Mouse (Mus musculus) C2C12 (cell line): ENCODE data around the gene Selenoh. TPM values are rescaled to one million over a fixed set of nuclear protein-coding genes. Genes with fewer than 3 reads are reported as not detected.

Source experiments
- H3K27me3 ChIP-seq: one replicate; pipeline ENCODE4 v1.6.1; 2011; ENCODE audit not compliant: control insufficient read depth, insufficient read depth, insufficient read length
- H3K36me3 ChIP-seq: one replicate; pipeline ENCODE4 v1.6.1; 2011; ENCODE audit not compliant: control insufficient read depth, insufficient read depth
- H3K4me3 ChIP-seq: one replicate; pipeline ENCODE4 v1.5.1; 2011; ENCODE audit warnings: mild to moderate bottlenecking, control low read depth; ENCODE audit not compliant: poor library complexity, insufficient read depth, severe bottlenecking
- H3K79me2 ChIP-seq: one replicate; pipeline ENCODE4 v1.6.1; 2011; ENCODE audit not compliant: control insufficient read depth, insufficient read depth
- H3K79me3 ChIP-seq: one replicate; pipeline ENCODE4 v1.6.1; 2011; ENCODE audit warnings: low read depth, control low read depth
- H3ac ChIP-seq: one replicate; pipeline ENCODE3; 2011; ENCODE audit warnings: low read depth; ENCODE audit not compliant: control insufficient read depth, insufficient read length
- CEBPB ChIP-seq: IDR thresholded peaks from one replicate; pipeline ENCODE4 v1.6.1; 2011; ENCODE audit warnings: low read depth, mild to moderate bottlenecking, control low read depth, moderate library complexity
- CTCF ChIP-seq: IDR thresholded peaks from one replicate; pipeline ENCODE4 v1.5.1; 2011; ENCODE audit not compliant: control insufficient read depth, insufficient read depth, insufficient read length
- FOSL1 ChIP-seq: IDR thresholded peaks from one replicate; pipeline ENCODE4 v1.8.0; 2011; ENCODE audit warnings: mild to moderate bottlenecking, low read length; ENCODE audit not compliant: poor library complexity, insufficient read depth, severe bottlenecking
- MAX ChIP-seq: IDR thresholded peaks from one replicate; pipeline ENCODE4 v1.6.1; 2011; ENCODE audit warnings: mild to moderate bottlenecking, control low read depth
- MYOD1 ChIP-seq: IDR thresholded peaks from one replicate; pipeline ENCODE4 v1.6.1; 2011; ENCODE audit warnings: low read depth; ENCODE audit not compliant: control insufficient read depth, insufficient read length
- MYOG ChIP-seq: IDR thresholded peaks from one replicate; pipeline ENCODE4 v1.6.1; 2011; ENCODE audit not compliant: control insufficient read depth, insufficient read length; ENCODE audit errors: extremely low read depth
- USF1 ChIP-seq: IDR thresholded peaks from one replicate; pipeline ENCODE4 v1.6.1; 2011; ENCODE audit warnings: low read depth, mild to moderate bottlenecking, control low read depth, moderate library complexity
- polyA plus RNA-seq: library from polyadenylated mRNA; unstranded; fragments of >200 nt; fragmentation: generic; extraction: Trizol; gene quantifications from one replicate; pipeline ENCODE4 v1.2.1, GENCODE M21; 2012; ENCODE audit warnings: missing spikeins

Gene Selenoh
- polyA plus RNA-seq, 1 experiment, result 355 TPM

GRCm38 (mm10) chr2:84695007-84695695 is 24.6 kb upstream of the Selenoh start:
- no peaks in the 10 kb centered on the region for H3K27me3 ChIP-seq
- no peaks in the 10 kb centered on the region for H3K79me2 ChIP-seq
- H3K4me3 ChIP-seq, result no peak overlapping the region
- TF ChIP-seq CEBPB, result no peak
- TF ChIP-seq MAX, result no peak
- no peak for TF ChIP-seq USF1
- no peak for TF ChIP-seq CTCF
- TF ChIP-seq MYOD1, result no peak
- H3K79me3 ChIP-seq, result no peaks in the 10 kb centered on the region
- H3ac ChIP-seq, result no peak overlapping the region
- peaks cover 83% of the 10 kb centered on the region for H3K36me3 ChIP-seq

GRCm38 (mm10) chr2:84690050-84690449 is 19.5 kb upstream of the Selenoh start:
- H3K27me3 ChIP-seq, result no peaks in the 10 kb centered on the region
- H3K79me2 ChIP-seq, result no peaks in the 10 kb centered on the region
- peaks cover 95% of the 10 kb centered on the region for H3K36me3 ChIP-seq
- H3ac ChIP-seq, result no peak overlapping the region
- no peak overlapping the region for H3K4me3 ChIP-seq
- no peaks in the 10 kb centered on the region for H3K79me3 ChIP-seq
- no peak for TF ChIP-seq MAX

GRCm38 (mm10) chr2:84688080-84688844 is 17.7 kb upstream of the Selenoh start:
- TF ChIP-seq MYOG (no peak), CEBPB (no peak), CTCF (no peak), MYOD1 (no peak), USF1 (no peak), MAX (no peak), FOSL1 (no peak)
- Histone ChIP-seq H3K79me2 (no peaks in the 10 kb centered on the region), H3K36me3 (peaks cover 81% of the 10 kb centered on the region)

GRCm38 (mm10) chr2:84682605-84683183 is 12.1 kb upstream of the Selenoh start:
- H3ac ChIP-seq, result no peak overlapping the region
- H3K4me3 ChIP-seq, result no peak overlapping the region
- H3K79me3 ChIP-seq, result peaks cover 15% of the 10 kb centered on the region
- H3K36me3 ChIP-seq, result peaks cover 35% of the 10 kb centered on the region
- no peaks in the 10 kb centered on the region for H3K27me3 ChIP-seq
- TF ChIP-seq MYOG, result no peak
- TF ChIP-seq USF1, result no peak
- TF ChIP-seq MAX, result no peak
- TF ChIP-seq CEBPB, result no peak
- TF ChIP-seq MYOD1, result no peak
- no peak for TF ChIP-seq FOSL1
- TF ChIP-seq CTCF, result no peak
- peaks cover 31% of the 10 kb centered on the region for H3K79me2 ChIP-seq

More at GRCm38 (mm10) chr2:84688080-84688844, 17.7 kb upstream of the Selenoh start:
- Histone ChIP-seq H3ac (no peak overlapping the region), H3K27me3 (no peaks in the 10 kb centered on the region), H3K4me3 (no peak overlapping the region), H3K79me3 (no peaks in the 10 kb centered on the region)

GRCm38 (mm10) chr2:84679016-84679415 is 8.4 kb upstream of the Selenoh start, which contains the start of gene Tmx2:
Gene Tmx2 (minus strand): TSS chr2:84679140.
- Histone ChIP-seq H3K27me3 (no peaks in the 10 kb centered on the region), H3K79me2 (peaks cover 47% of the 10 kb centered on the region), H3K79me3 (peaks cover 25% of the 10 kb centered on the region), H3K36me3 (peaks cover 27% of the 10 kb centered on the region), H3ac (peak within 1 kb of the TSS; percentile 79), H3K4me3 (peak within 1 kb of the TSS; percentile 98)
- TF ChIP-seq FOSL1 (no peak), MYOG (no peak), CTCF (no peak), USF1 (no peak), MYOD1 (no peak), MAX (no peak), CEBPB (no peak)
